Mouse (Mus musculus) G1E (cell line): ENCODE measurements around the gene Speg. TPM values are rescaled to one million over a fixed set of nuclear protein-coding genes. Genes with fewer than 3 reads are reported as not detected.

Experiments used
- ATAC-seq: 2 replicates; pipeline ENCODE4 v1.8.0; 2016; ENCODE audit warnings: mild to moderate bottlenecking; ENCODE audit not compliant: insufficient number of reproducible peaks, poor library complexity, low FRiP score, severe bottlenecking; ENCODE audit errors: extremely low read depth
- DNase-seq: peaks from one replicate; pipeline ENCODE4 v3.0.0; 2012; ENCODE audit warnings: low spot score
- H3K27me3 ChIP-seq: 2 replicates; pipeline ENCODE4 v1.6.1; 2012; ENCODE audit warnings: mild to moderate bottlenecking, low read length, inconsistent platforms; ENCODE audit not compliant: insufficient read depth
- H3K36me3 ChIP-seq: replicated peaks from 2 replicates; pipeline ENCODE3; 2012; ENCODE audit warnings: mild to moderate bottlenecking, inconsistent platforms
- H3K4me1 ChIP-seq: 2 replicates; pipeline ENCODE4 v1.6.1; 2012; ENCODE audit warnings: low read depth, low read length, inconsistent platforms, mixed read lengths; ENCODE audit not compliant: insufficient read depth
- H3K4me3 ChIP-seq: 2 replicates; pipeline ENCODE4 v1.5.1; 2012; ENCODE audit warnings: low read depth, mild to moderate bottlenecking, inconsistent platforms, low read length, moderate library complexity, mixed read lengths
- H3K9me3 ChIP-seq: replicated peaks from 2 replicates; pipeline ENCODE4 v1.6.1; 2012; ENCODE audit warnings: inconsistent platforms
- CTCF ChIP-seq: IDR thresholded peaks from 2 replicates; pipeline ENCODE4 v1.5.1; 2012; ENCODE audit warnings: low read depth, low read length, inconsistent platforms, mixed read lengths
- GATA1 ChIP-seq: IDR thresholded peaks from 2 replicates; pipeline ENCODE4 v1.6.1; 2012; ENCODE audit warnings: borderline replicate concordance, low read length, inconsistent platforms, mixed read lengths
- GATA2 ChIP-seq: IDR thresholded peaks from 2 replicates; pipeline ENCODE4 v1.6.1; 2012; ENCODE audit warnings: low read depth, low read length, inconsistent platforms, borderline replicate concordance
- POLR2AphosphoS5 ChIP-seq: IDR thresholded peaks from 2 replicates; pipeline ENCODE4 v1.6.1; 2012; ENCODE audit warnings: low read depth, low read length, inconsistent platforms; ENCODE audit not compliant: insufficient replicate concordance
- TAL1 ChIP-seq: conservative IDR thresholded peaks from 2 replicates; pipeline ENCODE4 v1.6.1; 2012; ENCODE audit warnings: low read depth, low read length, inconsistent platforms, mixed read lengths
- polyA plus RNA-seq: library from polyadenylated mRNA; stranded (reverse); fragments of >175 nt; gene quantifications from 2 replicates; pipeline ENCODE4 v1.2.3, GENCODE M21; 2012
- total RNA-seq, 2 experiments: library from RNA; stranded (forward) in 1 of 2; stranded (reverse) in 1 of 2; fragments of 200-1000 nt in 1 of 2; fragments of >200 nt in 1 of 2; fragmentation: Nextera tagmentation in 1 of 2; gene quantifications; 2 replicates each; pipeline ENCODE4 v1.2.3; 2014 to 2017

The Speg gene
- total and polyA plus RNA-seq, 3 experiments: 1.9 to 10.3 (median 1.9) TPM

- Histone ChIP-seq H3K36me3 (no peaks in the 10 kb centered on the region), H3K4me3 (peak overlapping the region; percentile 54; the same call in 1 of the 2 replicates), H3K27me3 (peaks cover 19% of the 10 kb centered on the region), H3K4me1 (peaks cover 89% of the 10 kb centered on the region), H3K9me3 (no peaks in the 10 kb centered on the region)
- ATAC-seq (no peak), DNase-seq (no peak)
- no peak for TF ChIP-seq TAL1
- TF ChIP-seq GATA2: no peak
- no peak for TF ChIP-seq POLR2AphosphoS5
- no peak for TF ChIP-seq GATA1
- TF ChIP-seq CTCF: no peak
Observed at GRCm38 (mm10) chr1:75339337-75339736, 35.8 kb upstream of the Speg start.

GRCm38 (mm10) chr1:75340519-75340918 lies 34.6 kb upstream of the Speg start:
- H3K36me3 ChIP-seq: no peaks in the 10 kb centered on the region
- H3K4me1 ChIP-seq: peaks cover 93% of the 10 kb centered on the region
- H3K9me3 ChIP-seq: no peaks in the 10 kb centered on the region
- TF ChIP-seq GATA1: no peak
- no peak for TF ChIP-seq TAL1
- no peak for TF ChIP-seq CTCF
- TF ChIP-seq GATA2: no peak
- no peak for TF ChIP-seq POLR2AphosphoS5
- H3K27me3 ChIP-seq: peaks cover 31% of the 10 kb centered on the region
- no peak overlapping the region for H3K4me3 ChIP-seq
- no peak for ATAC-seq
- no peak for DNase-seq

- ATAC-seq (no peak), DNase-seq (peak; percentile 69)
- TF ChIP-seq CTCF: peak; percentile 94
- TF ChIP-seq GATA1: no peak
- Histone ChIP-seq H3K27me3 (peaks cover 53% of the 10 kb centered on the region), H3K4me1 (peaks cover 77% of the 10 kb centered on the region), H3K9me3 (no peaks in the 10 kb centered on the region), H3K4me3 (no peak overlapping the region), H3K36me3 (no peaks in the 10 kb centered on the region)
Observed at GRCm38 (mm10) chr1:75342874-75343416, 32.2 kb upstream of the Speg start.

GRCm38 (mm10) chr1:75344291-75345035 lies 30.6 kb upstream of the Speg start:
- peaks cover 62% of the 10 kb centered on the region for H3K27me3 ChIP-seq

GRCm38 (mm10) chr1:75345036-75345935 lies 29.8 kb upstream of the Speg start:
- no peak for DNase-seq
- no peaks in the 10 kb centered on the region for H3K9me3 ChIP-seq
- ATAC-seq: no peak
- TF ChIP-seq CTCF (no peak), TAL1 (no peak), GATA2 (no peak)
- no peaks in the 10 kb centered on the region for H3K36me3 ChIP-seq
- H3K4me3 ChIP-seq: no peak overlapping the region; the same call in 1 of the 2 replicates
- peaks cover 65% of the 10 kb centered on the region for H3K4me1 ChIP-seq
- H3K27me3 ChIP-seq: peaks cover 65% of the 10 kb centered on the region

More at GRCm38 (mm10) chr1:75344291-75345035, 30.6 kb upstream of the Speg start:
- no peaks in the 10 kb centered on the region for H3K9me3 ChIP-seq
- H3K4me1 ChIP-seq: peaks cover 70% of the 10 kb centered on the region
- TF ChIP-seq GATA2 (no peak), GATA1 (no peak), POLR2AphosphoS5 (no peak), CTCF (no peak), TAL1 (no peak)
- no peaks in the 10 kb centered on the region for H3K36me3 ChIP-seq
- no peak for ATAC-seq
- no peak for DNase-seq
- no peak overlapping the region; the same call in 1 of the 2 replicates for H3K4me3 ChIP-seq

GRCm38 (mm10) chr1:75347279-75347678 lies 27.8 kb upstream of the Speg start:
- ATAC-seq: no peak
- peaks cover 45% of the 10 kb centered on the region for H3K4me1 ChIP-seq
- H3K36me3 ChIP-seq: no peaks in the 10 kb centered on the region
- TF ChIP-seq POLR2AphosphoS5 (no peak), CTCF (no peak), TAL1 (no peak), GATA1 (no peak), GATA2 (no peak)
- H3K4me3 ChIP-seq: no peak overlapping the region
- no peak for DNase-seq
- peaks cover 60% of the 10 kb centered on the region for H3K27me3 ChIP-seq
- no peaks in the 10 kb centered on the region for H3K9me3 ChIP-seq
